Mouse (Mus musculus) small intestine, adult 2 months (tissue): ENCODE results near the gene Pdia3.

Experiments used
- CTCF ChIP-seq: fragments of 200-500 bp; IDR thresholded peaks from 2 replicates; pipeline ENCODE4 v1.5.1; 2012; ENCODE audit warnings: low read depth, mild to moderate bottlenecking, control low read depth, inconsistent platforms, low read length, moderate library complexity, mixed read lengths; ENCODE audit not compliant: insufficient replicate concordance, insufficient read length; ENCODE audit errors: extremely low read depth
- POLR2A ChIP-seq: fragments of 200-500 bp; IDR thresholded peaks from 2 replicates; pipeline ENCODE4 v1.6.1; 2012; ENCODE audit warnings: low read depth, mild to moderate bottlenecking, control low read depth, inconsistent platforms, low read length, moderate library complexity

- TF ChIP-seq CTCF (no peak), POLR2A (no peak)
Measured at GRCm38 (mm10) chr2:121412843-121413386, 660 bp upstream of the Pdia3 start.
